Comparison of ENCODE assay signal across 8 mouse cellular contexts in the genomic region with DNA sequence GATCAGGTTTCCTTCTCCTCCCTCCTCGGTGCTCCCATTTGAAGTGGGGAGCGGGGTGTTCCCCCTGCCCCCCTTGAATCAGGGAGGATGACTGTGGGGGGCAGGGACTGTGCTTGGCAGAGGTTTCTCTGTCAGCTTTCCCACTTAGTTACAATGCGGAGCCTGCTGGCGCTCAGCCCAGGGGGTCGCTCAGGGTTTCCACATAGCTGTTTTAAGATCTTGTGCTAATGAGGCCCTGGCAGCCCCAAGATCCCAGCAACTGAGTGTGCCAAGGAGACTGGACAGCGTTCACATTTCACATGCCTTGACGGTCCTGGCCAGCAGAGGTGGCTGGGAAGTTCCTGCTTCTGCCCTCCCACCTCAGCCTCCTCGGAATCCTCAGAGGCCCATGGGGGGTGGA.
A peak's percentile ranks its signal among the peaks of the same experiment; 100 is the strongest.
DNase-seq lines count a peak whose midpoint lies in the region; ATAC-seq lines count a peak whose summit lies in the region.

No protein-coding gene starts in this region.

- peaks cover 32% of the 10 kb centered on the region for H3K4me1 ChIP-seq in kidney, embryonic 14.5 days (ENCODE audit: control insufficient read depth, insufficient read depth, low read length)
- H3K4me1 ChIP-seq in embryonic facial prominence, embryonic 12.5 days, result peaks cover 34% of the 10 kb centered on the region
- H3K4me1 ChIP-seq in limb, embryonic 12.5 days (replicated peaks), result peaks cover 39% of the 10 kb centered on the region
- peaks cover 35% of the 10 kb centered on the region for H3K4me1 ChIP-seq in stomach, embryonic 16.5 days (ENCODE audit: control insufficient read depth, insufficient read depth, low read length)

- H3K36me3 ChIP-seq in kidney, embryonic 14.5 days (ENCODE audit: control insufficient read depth, insufficient read depth, low read length), result no peaks in the 10 kb centered on the region
- no peaks in the 10 kb centered on the region for H3K36me3 ChIP-seq in embryonic facial prominence, embryonic 12.5 days
- H3K36me3 ChIP-seq in limb, embryonic 12.5 days, result no peaks in the 10 kb centered on the region
- H3K36me3 ChIP-seq in stomach, embryonic 16.5 days (ENCODE audit: control insufficient read depth, insufficient read depth, low read length), result no peaks in the 10 kb centered on the region

- no peak overlapping the region for H3K4me2 ChIP-seq in kidney, embryonic 14.5 days (replicated peaks; ENCODE audit: low read depth, low read length)
- H3K4me2 ChIP-seq in embryonic facial prominence, embryonic 12.5 days (replicated peaks), result 0 out of 2 replicates have a peak overlapping the region, but pooled peaks have one; percentile 9
- peak overlapping the region; percentile 4; the same call in 1 of the 2 replicates for H3K4me2 ChIP-seq in limb, embryonic 12.5 days
- no peak overlapping the region for H3K4me2 ChIP-seq in stomach, embryonic 16.5 days (ENCODE audit: low read depth, low read length)

- no peak for ATAC-seq in kidney, embryonic 14.5 days (ENCODE audit: low FRiP score, low TSS enrichment)
- ATAC-seq in embryonic facial prominence, embryonic 12.5 days (ENCODE audit: insufficient number of reproducible peaks, insufficient read depth, low FRiP score, low TSS enrichment), result no peak
- peak; percentile 37; the same call in 1 of the 2 replicates for ATAC-seq in limb, embryonic 12.5 days (ENCODE audit: insufficient number of reproducible peaks, insufficient read depth, low FRiP score, low TSS enrichment, low read depth)
- ATAC-seq in stomach, embryonic 16.5 days (ENCODE audit: insufficient read depth, low FRiP score), result peak; percentile 56; the same call in 1 of the 2 replicates

- no peak overlapping the region for H3K4me3 ChIP-seq in kidney, embryonic 14.5 days (ENCODE audit: low read length)
- H3K4me3 ChIP-seq in embryonic facial prominence, embryonic 12.5 days, result no peak overlapping the region
- H3K4me3 ChIP-seq in limb, embryonic 12.5 days (replicated peaks), result no peak overlapping the region
- no peak overlapping the region for H3K4me3 ChIP-seq in stomach, embryonic 16.5 days (replicated peaks; ENCODE audit: low read length)

- 27% methylated on average over 8 of the region's 8 CpGs for WGBS in kidney, embryonic 14.5 days
- 17% methylated on average over 8 of the region's 8 CpGs for WGBS in embryonic facial prominence, embryonic 12.5 days
- WGBS in limb, embryonic 12.5 days, result 9% methylated on average over 8 of the region's 8 CpGs
- 19% methylated on average over 8 of the region's 8 CpGs for WGBS in stomach, embryonic 16.5 days

- no peaks in the 10 kb centered on the region for H3K27me3 ChIP-seq in kidney, embryonic 14.5 days (ENCODE audit: control insufficient read depth, insufficient read depth, low read length)
- H3K27me3 ChIP-seq in embryonic facial prominence, embryonic 12.5 days, result 0 out of 2 replicates have a peak, but pooled peaks cover 2% of the 10 kb centered on the region
- H3K27me3 ChIP-seq in limb, embryonic 12.5 days, result peaks cover 37% of the 10 kb centered on the region
- H3K27me3 ChIP-seq in stomach, embryonic 16.5 days (ENCODE audit: control insufficient read depth, insufficient read depth, low read length), result no peaks in the 10 kb centered on the region

- H3K27ac ChIP-seq in kidney, embryonic 14.5 days (ENCODE audit: low read depth, low read length), result no peak overlapping the region
- peak overlapping the region; percentile 73 for H3K27ac ChIP-seq in embryonic facial prominence, embryonic 12.5 days
- peak overlapping the region; percentile 54; the same call in 1 of the 2 replicates for H3K27ac ChIP-seq in limb, embryonic 12.5 days
- H3K27ac ChIP-seq in stomach, embryonic 16.5 days (ENCODE audit: low read length), result no peak overlapping the region

- no peaks in the 10 kb centered on the region for H3K9me3 ChIP-seq in kidney, embryonic 14.5 days (ENCODE audit: control insufficient read depth, low read length)
- H3K9me3 ChIP-seq in embryonic facial prominence, embryonic 12.5 days, result no peaks in the 10 kb centered on the region
- H3K9me3 ChIP-seq in limb, embryonic 12.5 days, result 0 out of 2 replicates have a peak, but pooled peaks cover 4% of the 10 kb centered on the region
- no peaks in the 10 kb centered on the region for H3K9me3 ChIP-seq in stomach, embryonic 16.5 days (replicated peaks; ENCODE audit: control insufficient read depth, low read length)

- intact Hi-C loops in gastrocnemius, postnatal 14 days (cut with DNase I; ENCODE audit: low total_unique reads), result no loop called here

- DNase-seq in kidney, postnatal 10 days, result peak; percentile 82
- DNase-seq in gastrocnemius, postnatal 14 days, result peak; percentile 59
- DNase-seq in thymus, adult 18-20 months, result no peak
- no peak for DNase-seq in yolk sac, embryonic 10.5 days (ENCODE audit: low spot score)

- H3K9ac ChIP-seq in kidney, embryonic 14.5 days (ENCODE audit: low read depth, low read length), result no peak overlapping the region
- H3K9ac ChIP-seq in embryonic facial prominence, embryonic 12.5 days, result no peak overlapping the region
- H3K9ac ChIP-seq in limb, embryonic 12.5 days (replicated peaks), result no peak overlapping the region
- 0 out of 2 replicates have a peak overlapping the region, but pooled peaks have one; percentile 12 for H3K9ac ChIP-seq in stomach, embryonic 16.5 days (ENCODE audit: low read length)

Comparison
In these comparisons a context has a peak if more than half of its experiments do, and no peak if none do; other contexts are left out.
1. DNase-seq: peak in kidney, postnatal 10 days (single experiment) and gastrocnemius, postnatal 14 days (single experiment); none in thymus, adult 18-20 months (0 of 2) and yolk sac, embryonic 10.5 days (single experiment).
2. ATAC-seq: peak in limb, embryonic 12.5 days (single experiment) and stomach, embryonic 16.5 days (single experiment); none in kidney, embryonic 14.5 days (single experiment) and embryonic facial prominence, embryonic 12.5 days (single experiment).
3. H3K27ac ChIP-seq: peak in embryonic facial prominence, embryonic 12.5 days (single experiment) and limb, embryonic 12.5 days (single experiment); none in kidney, embryonic 14.5 days (single experiment) and stomach, embryonic 16.5 days (single experiment).
4. H3K4me2 ChIP-seq: peak in embryonic facial prominence, embryonic 12.5 days (single experiment) and limb, embryonic 12.5 days (single experiment); none in kidney, embryonic 14.5 days (single experiment) and stomach, embryonic 16.5 days (single experiment).